Mouse (Mus musculus): ENCODE results near the gene Olfr1218. TPM values are rescaled to one million over a fixed set of nuclear protein-coding genes. Genes with fewer than 3 reads are reported as not detected.
"Not testable (repeated sequence)": the region's sequence is repeated elsewhere in the genome, so short reads cannot be mapped to it uniquely, and the experiment has no call there.

The Olfr1218 gene
- not detected in 2 replicates for polyA plus RNA-seq (2015; fragmentation: Nextera tagmentation; extraction: Ambion mirVana)

- Histone ChIP-seq H3K4me1 (replicated peaks) (no peaks in the 10 kb centered on the region), H3K27me3 (no peaks in the 10 kb centered on the region), H3K4me3 (no peak within 1 kb of the TSS), H3K36me3 (no peaks in the 10 kb centered on the region), H3K4me2 (no peak within 1 kb of the TSS), H3K9ac (no peak within 1 kb of the TSS), H3K27ac (no peak within 1 kb of the TSS), H3K9me3 (no peaks in the 10 kb centered on the region)
- no peak for ATAC-seq (ENCODE audit: low FRiP score)
Measured at GRCm38 (mm10) chr2:89061087-89061486, at the start of gene Olfr1218. Gene Olfr1218 (minus strand): TSS chr2:89061187.

GRCm38 (mm10) chr2:89106735-89107134 is 45.7 kb upstream of the Olfr1218 start, which contains the start of gene Olfr1220:
Gene Olfr1220 (minus strand): TSS chr2:89106835.
- WGBS = 85% methylated on average over 3 of the region's 3 CpGs
- H3K4me3 ChIP-seq = no peak within 1 kb of the TSS

GRCm38 (mm10) chr2:89105651-89106050 is 44.7 kb upstream of the Olfr1218 start:
- ATAC-seq (ENCODE audit: low FRiP score) = no peak
- H3K27ac ChIP-seq = no peak overlapping the region
- H3K4me3 ChIP-seq = no peak overlapping the region
- no peaks in the 10 kb centered on the region for H3K9me3 ChIP-seq
- no peaks in the 10 kb centered on the region for H3K27me3 ChIP-seq
- H3K4me1 ChIP-seq (replicated peaks) = no peaks in the 10 kb centered on the region
- H3K4me2 ChIP-seq = no peak overlapping the region
- no peaks in the 10 kb centered on the region for H3K36me3 ChIP-seq
- H3K9ac ChIP-seq = no peak overlapping the region

More at GRCm38 (mm10) chr2:89106735-89107134, 45.7 kb upstream of the Olfr1218 start, which contains the start of gene Olfr1220:
- Histone ChIP-seq H3K27me3 (no peaks in the 10 kb centered on the region), H3K9me3 (no peaks in the 10 kb centered on the region), H3K27ac (no peak within 1 kb of the TSS), H3K9ac (no peak within 1 kb of the TSS), H3K36me3 (no peaks in the 10 kb centered on the region), H3K4me1 (replicated peaks) (no peaks in the 10 kb centered on the region), H3K4me2 (no peak within 1 kb of the TSS)
- no peak for ATAC-seq (ENCODE audit: low FRiP score)

- Histone ChIP-seq H3K4me3 (no peak overlapping the region), H3K9me3 (no peaks in the 10 kb centered on the region)
- no peak for ATAC-seq (ENCODE audit: low FRiP score)
Measured at GRCm38 (mm10) chr2:89093848-89094247, 32.9 kb upstream of the Olfr1218 start.

GRCm38 (mm10) chr2:89083413-89083812 is 22.4 kb upstream of the Olfr1218 start, which contains the start of gene Olfr1219:
Gene Olfr1219 (minus strand): TSS chr2:89083513.
- Histone ChIP-seq H3K27ac (no peak within 1 kb of the TSS), H3K36me3 (no peaks in the 10 kb centered on the region), H3K9ac (no peak within 1 kb of the TSS), H3K4me2 (no peak within 1 kb of the TSS), H3K27me3 (no peaks in the 10 kb centered on the region), H3K4me3 (no peak within 1 kb of the TSS), H3K4me1 (replicated peaks) (no peaks in the 10 kb centered on the region), H3K9me3 (no peaks in the 10 kb centered on the region)
- WGBS = 76% methylated on average over 1 of the region's 1 CpGs
- no peak for ATAC-seq (ENCODE audit: low FRiP score)

More at GRCm38 (mm10) chr2:89093848-89094247, 32.9 kb upstream of the Olfr1218 start:
- no peaks in the 10 kb centered on the region for H3K27me3 ChIP-seq
- no peak overlapping the region for H3K9ac ChIP-seq
- H3K27ac ChIP-seq = no peak overlapping the region
- WGBS = 100% methylated on average over 1 of the region's 1 CpGs
- no peaks in the 10 kb centered on the region for H3K36me3 ChIP-seq
- H3K4me1 ChIP-seq (replicated peaks) = no peaks in the 10 kb centered on the region
- H3K4me2 ChIP-seq = no peak overlapping the region

- Histone ChIP-seq H3K27ac (no peak overlapping the region), H3K9ac (no peak overlapping the region), H3K4me2 (no peak overlapping the region), H3K9me3 (no peaks in the 10 kb centered on the region), H3K4me3 (no peak overlapping the region), H3K27me3 (no peaks in the 10 kb centered on the region), H3K4me1 (replicated peaks) (no peaks in the 10 kb centered on the region), H3K36me3 (no peaks in the 10 kb centered on the region)
- no peak for ATAC-seq (ENCODE audit: low FRiP score)
Measured at GRCm38 (mm10) chr2:89081487-89081886, 20.5 kb upstream of the Olfr1218 start.

- H3K4me1 ChIP-seq (replicated peaks) = no peaks in the 10 kb centered on the region
- no peak within 1 kb of the TSS for H3K4me2 ChIP-seq
- no peak within 1 kb of the TSS for H3K9ac ChIP-seq
- no peak for ATAC-seq (ENCODE audit: low FRiP score)
- 78% methylated on average over 2 of the region's 2 CpGs for WGBS
- no peaks in the 10 kb centered on the region for H3K9me3 ChIP-seq
- no peak within 1 kb of the TSS for H3K27ac ChIP-seq
- no peaks in the 10 kb centered on the region for H3K27me3 ChIP-seq
- no peak within 1 kb of the TSS for H3K4me3 ChIP-seq
- H3K36me3 ChIP-seq = no peaks in the 10 kb centered on the region
Measured at GRCm38 (mm10) chr2:89031965-89032364, 29.0 kb downstream of the Olfr1218 start, which contains the start of gene Olfr1217. Gene Olfr1217 (minus strand): TSS chr2:89032065.

GRCm38 (mm10) chr2:89021436-89021835 is 39.6 kb downstream of the Olfr1218 start:
- not testable (repeated sequence) for H3K9me3 ChIP-seq; H3K4me2 ChIP-seq; H3K36me3 ChIP-seq; H3K27ac ChIP-seq; H3K27me3 ChIP-seq; H3K4me1 ChIP-seq (replicated peaks); H3K9ac ChIP-seq; ATAC-seq (ENCODE audit: low FRiP score); H3K4me3 ChIP-seq
- WGBS = 78% methylated on average over 3 of the region's 3 CpGs

GRCm38 (mm10) chr2:89018240-89018639 is 42.7 kb downstream of the Olfr1218 start, which contains the start of gene Olfr1216:
Gene Olfr1216 (minus strand): TSS chr2:89018340.
- Histone ChIP-seq H3K9me3 (no peaks in the 10 kb centered on the region), H3K27ac (no peak within 1 kb of the TSS), H3K4me1 (replicated peaks) (no peaks in the 10 kb centered on the region), H3K27me3 (no peaks in the 10 kb centered on the region), H3K4me3 (no peak within 1 kb of the TSS), H3K36me3 (no peaks in the 10 kb centered on the region), H3K9ac (no peak within 1 kb of the TSS), H3K4me2 (no peak within 1 kb of the TSS)
- 82% methylated on average over 1 of the region's 1 CpGs for WGBS
- ATAC-seq (ENCODE audit: low FRiP score) = no peak

- WGBS = 75% methylated on average over 2 of the region's 2 CpGs
- no peaks in the 10 kb centered on the region for H3K9me3 ChIP-seq
- no peak for ATAC-seq (ENCODE audit: low FRiP score)
Measured at GRCm38 (mm10) chr2:89006873-89007272, 54.1 kb downstream of the Olfr1218 start, which contains the start of gene Olfr1215. Gene Olfr1215 (minus strand): TSS chr2:89006973.

More at GRCm38 (mm10) chr2:89006873-89007272, 54.1 kb downstream of the Olfr1218 start, which contains the start of gene Olfr1215:
- Histone ChIP-seq H3K4me1 (replicated peaks) (no peaks in the 10 kb centered on the region), H3K27ac (no peak within 1 kb of the TSS), H3K36me3 (no peaks in the 10 kb centered on the region), H3K4me3 (no peak within 1 kb of the TSS), H3K9ac (no peak within 1 kb of the TSS), H3K4me2 (no peak within 1 kb of the TSS), H3K27me3 (no peaks in the 10 kb centered on the region)

Other genes starting within 250 kb of the Olfr1218 start
- gene Olfr1202, start 246.7 kb downstream of the Olfr1218 start, polyA plus RNA-seq (2015; fragmentation: Nextera tagmentation; extraction: Ambion mirVana) = not detected in 2 replicates
- not detected in 2 replicates for gene Olfr1205, start 231.4 kb downstream of the Olfr1218 start, polyA plus RNA-seq (2015; fragmentation: Nextera tagmentation; extraction: Ambion mirVana)
- not detected in 2 replicates for gene Olfr1204, start 211.9 kb downstream of the Olfr1218 start, polyA plus RNA-seq (2015; fragmentation: Nextera tagmentation; extraction: Ambion mirVana)
- not detected in 2 replicates for gene Olfr1206, start 198.0 kb downstream of the Olfr1218 start, polyA plus RNA-seq (2015; fragmentation: Nextera tagmentation; extraction: Ambion mirVana)
- not detected in 2 replicates for gene Olfr1208, start 158.9 kb downstream of the Olfr1218 start, polyA plus RNA-seq (2015; fragmentation: Nextera tagmentation; extraction: Ambion mirVana)
- not detected in 2 replicates for gene Olfr1209, start 146.0 kb downstream of the Olfr1218 start, polyA plus RNA-seq (2015; fragmentation: Nextera tagmentation; extraction: Ambion mirVana)
- gene Olfr1211, start 123.1 kb downstream of the Olfr1218 start, polyA plus RNA-seq (2015; fragmentation: Nextera tagmentation; extraction: Ambion mirVana) = not detected in 2 replicates
- not detected in 2 replicates for gene Olfr1212, start 107.2 kb downstream of the Olfr1218 start, polyA plus RNA-seq (2015; fragmentation: Nextera tagmentation; extraction: Ambion mirVana)
- gene Gm13762, start 80.9 kb downstream of the Olfr1218 start, polyA plus RNA-seq (2015; fragmentation: Nextera tagmentation; extraction: Ambion mirVana) = not detected in 2 replicates
- gene Olfr1214, start 68.5 kb downstream of the Olfr1218 start, polyA plus RNA-seq (2015; fragmentation: Nextera tagmentation; extraction: Ambion mirVana) = not detected in 2 replicates
- gene Olfr1215, start 54.2 kb downstream of the Olfr1218 start, polyA plus RNA-seq (2015; fragmentation: Nextera tagmentation; extraction: Ambion mirVana) = not detected in 2 replicates
- not detected in 2 replicates for gene Olfr1216, start 42.8 kb downstream of the Olfr1218 start, polyA plus RNA-seq (2015; fragmentation: Nextera tagmentation; extraction: Ambion mirVana)
- gene Olfr1217, start 29.1 kb downstream of the Olfr1218 start, polyA plus RNA-seq (2015; fragmentation: Nextera tagmentation; extraction: Ambion mirVana) = not detected in 2 replicates
- gene Olfr1219, start 22.3 kb upstream of the Olfr1218 start, polyA plus RNA-seq (2015; fragmentation: Nextera tagmentation; extraction: Ambion mirVana) = not detected in 2 replicates
- not detected in 2 replicates for gene Olfr1220, start 45.6 kb upstream of the Olfr1218 start, polyA plus RNA-seq (2015; fragmentation: Nextera tagmentation; extraction: Ambion mirVana)
- not detected in 2 replicates for gene Olfr1221, start 56.1 kb upstream of the Olfr1218 start, polyA plus RNA-seq (2015; fragmentation: Nextera tagmentation; extraction: Ambion mirVana)
- gene Olfr1222, start 71.9 kb upstream of the Olfr1218 start, polyA plus RNA-seq (2015; fragmentation: Nextera tagmentation; extraction: Ambion mirVana) = not detected in 2 replicates
- gene Olfr1223, start 90.4 kb upstream of the Olfr1218 start, polyA plus RNA-seq (2015; fragmentation: Nextera tagmentation; extraction: Ambion mirVana) = not detected in 2 replicates
- gene Olfr1224-ps1, start 102.9 kb upstream of the Olfr1218 start, polyA plus RNA-seq (2015; fragmentation: Nextera tagmentation; extraction: Ambion mirVana) = not detected in 2 replicates
- gene Olfr1225, start 113.5 kb upstream of the Olfr1218 start, polyA plus RNA-seq (2015; fragmentation: Nextera tagmentation; extraction: Ambion mirVana) = not detected in 2 replicates
- not detected in 2 replicates for gene Olfr1226, start 138.9 kb upstream of the Olfr1218 start, polyA plus RNA-seq (2015; fragmentation: Nextera tagmentation; extraction: Ambion mirVana)
- not detected in 2 replicates for gene Olfr1228, start 192.9 kb upstream of the Olfr1218 start, polyA plus RNA-seq (2015; fragmentation: Nextera tagmentation; extraction: Ambion mirVana)
- gene Olfr1229, start 226.8 kb upstream of the Olfr1218 start, polyA plus RNA-seq (2015; fragmentation: Nextera tagmentation; extraction: Ambion mirVana) = not detected in 2 replicates
- not detected in 2 replicates for gene Olfr1230, start 236.1 kb upstream of the Olfr1218 start, polyA plus RNA-seq (2015; fragmentation: Nextera tagmentation; extraction: Ambion mirVana)
- not detected in 2 replicates for gene Olfr1231, start 245.9 kb upstream of the Olfr1218 start, polyA plus RNA-seq (2015; fragmentation: Nextera tagmentation; extraction: Ambion mirVana)